Mouse (Mus musculus): ENCODE data around the gene Senp8. TPM values are rescaled to one million over a fixed set of nuclear protein-coding genes. Genes with fewer than 3 reads are reported as not detected.
A peak's percentile ranks its signal among the peaks of the same experiment; 100 is the strongest.

Senp8 gene
- polyA plus RNA-seq, 2 experiments = 1.8 to 3.1 TPM

GRCm38 (mm10) chr9:59751966-59752365 lies 1.5 kb upstream of the Senp8 start:
- H3K4me3 ChIP-seq (ENCODE audit: insufficient read depth in 1 of 2, low read depth in 2 of 2, low read length in 2 of 2) = peak overlapping the region; percentile 86 to 87
- H3K27me3 ChIP-seq (ENCODE audit: control insufficient read depth, insufficient read depth, low read length) = no peaks in the 10 kb centered on the region
- TF ChIP-seq EP300 (IDR thresholded peaks at IDR 0.05; ENCODE audit: low read depth) = no peak
- TF ChIP-seq CTCF (IDR thresholded peaks at IDR 0.05; ENCODE audit: low read depth) = no peak
- DNase-seq (ENCODE audit: low read depth in 3 of 3, low spot score in 3 of 3) = no peak
- ATAC-seq (ENCODE audit: insufficient read depth) = no peak
- peak overlapping the region; percentile 94 for H3K4me2 ChIP-seq (ENCODE audit: low read depth)
- peak overlapping the region; percentile 79 for H3K9ac ChIP-seq (replicated peaks)
- no peak overlapping the region; the same call in 1 of the 2 replicates for H3K27ac ChIP-seq
- H3K4me1 ChIP-seq (replicated peaks; ENCODE audit: control insufficient read depth in 2 of 2, insufficient read depth in 2 of 2, low read length in 1 of 2) = peaks cover 12 to 16% of the 10 kb centered on the region in 2 experiments
- H3K36me3 ChIP-seq (replicated peaks; ENCODE audit: control insufficient read depth, insufficient read depth, low read depth) = no peaks in the 10 kb centered on the region
- WGBS (ENCODE audit: insufficient replicate concordance) = 6% methylated on average over 2 of the region's 2 CpGs
- H3K9me3 ChIP-seq (ENCODE audit: control insufficient read depth, low read length) = no peaks in the 10 kb centered on the region

GRCm38 (mm10) chr9:59751066-59751581 lies 614 bp upstream of the Senp8 start:
- peak; percentile 75 to 80 (median 77) for DNase-seq (ENCODE audit: low read depth in 3 of 3, low spot score in 3 of 3)
- no peaks in the 10 kb centered on the region for H3K9me3 ChIP-seq (ENCODE audit: control insufficient read depth, low read length)
- no peaks in the 10 kb centered on the region for H3K36me3 ChIP-seq (replicated peaks; ENCODE audit: control insufficient read depth, insufficient read depth, low read depth)
- 0% methylated on average over 42 of the region's 49 CpGs for WGBS (ENCODE audit: insufficient replicate concordance)
- H3K27me3 ChIP-seq (ENCODE audit: control insufficient read depth, insufficient read depth, low read length) = no peaks in the 10 kb centered on the region
- ATAC-seq (ENCODE audit: insufficient read depth) = peak; percentile 92
- H3K4me3 ChIP-seq (ENCODE audit: insufficient read depth in 1 of 2, low read depth in 2 of 2, low read length in 2 of 2) = peak overlapping the region; percentile 86 to 87
- H3K9ac ChIP-seq (replicated peaks) = peak overlapping the region; percentile 79
- peaks cover 12 to 16% of the 10 kb centered on the region in 2 experiments for H3K4me1 ChIP-seq (replicated peaks; ENCODE audit: control insufficient read depth in 2 of 2, insufficient read depth in 2 of 2, low read length in 1 of 2)
- H3K27ac ChIP-seq = peak overlapping the region; percentile 80
- no peak for TF ChIP-seq CTCF (IDR thresholded peaks at IDR 0.05; ENCODE audit: low read depth)
- TF ChIP-seq EP300 (IDR thresholded peaks at IDR 0.05; ENCODE audit: low read depth) = no peak
- H3K4me2 ChIP-seq (ENCODE audit: low read depth) = peak overlapping the region; percentile 94

GRCm38 (mm10) chr9:59749581-59750265 lies 787 bp downstream of the Senp8 start:
- H3K27ac ChIP-seq = peak overlapping the region; percentile 31

GRCm38 (mm10) chr9:59748969-59749368 lies 1.5 kb downstream of the Senp8 start:
- H3K27ac ChIP-seq = no peak overlapping the region
- H3K4me2 ChIP-seq (ENCODE audit: low read depth) = no peak overlapping the region; the same call in 1 of the 2 replicates
- peaks cover 16 to 21% of the 10 kb centered on the region in 2 experiments for H3K4me1 ChIP-seq (replicated peaks; ENCODE audit: control insufficient read depth in 2 of 2, insufficient read depth in 2 of 2, low read length in 1 of 2)
- DNase-seq (ENCODE audit: low read depth in 3 of 3, low spot score in 3 of 3) = no peak
- no peaks in the 10 kb centered on the region for H3K36me3 ChIP-seq (replicated peaks; ENCODE audit: control insufficient read depth, insufficient read depth, low read depth)
- no peak overlapping the region for H3K9ac ChIP-seq (replicated peaks)
- H3K27me3 ChIP-seq (ENCODE audit: control insufficient read depth, insufficient read depth, low read length) = no peaks in the 10 kb centered on the region
- WGBS (ENCODE audit: insufficient replicate concordance) = 78% methylated on average over 11 of the region's 11 CpGs
- TF ChIP-seq EP300 (IDR thresholded peaks at IDR 0.05; ENCODE audit: low read depth) (no peak), CTCF (IDR thresholded peaks at IDR 0.05; ENCODE audit: low read depth) (no peak)
- H3K4me3 ChIP-seq (ENCODE audit: insufficient read depth in 1 of 2, low read depth in 2 of 2, low read length in 2 of 2) = no peak overlapping the region
- no peaks in the 10 kb centered on the region for H3K9me3 ChIP-seq (ENCODE audit: control insufficient read depth, low read length)
- no peak for ATAC-seq (ENCODE audit: insufficient read depth)

More at GRCm38 (mm10) chr9:59749581-59750265, 787 bp downstream of the Senp8 start:
- 25% methylated on average over 12 of the region's 12 CpGs for WGBS (ENCODE audit: insufficient replicate concordance)
- H3K9ac ChIP-seq (replicated peaks) = peak overlapping the region; percentile 70
- H3K4me2 ChIP-seq (ENCODE audit: low read depth) = peak overlapping the region; percentile 94
- DNase-seq (ENCODE audit: low read depth in 3 of 3, low spot score in 3 of 3) (no peak), ATAC-seq (ENCODE audit: insufficient read depth) (no peak)
- H3K4me3 ChIP-seq (ENCODE audit: insufficient read depth in 1 of 2, low read depth in 2 of 2, low read length in 2 of 2) = peak overlapping the region; percentile 86 to 94
- H3K27me3 ChIP-seq (ENCODE audit: control insufficient read depth, insufficient read depth, low read length) = no peaks in the 10 kb centered on the region
- H3K9me3 ChIP-seq (ENCODE audit: control insufficient read depth, low read length) = no peaks in the 10 kb centered on the region
- no peak for TF ChIP-seq EP300 (IDR thresholded peaks at IDR 0.05; ENCODE audit: low read depth)
- peaks cover 12 to 16% of the 10 kb centered on the region in 2 experiments for H3K4me1 ChIP-seq (replicated peaks; ENCODE audit: control insufficient read depth in 2 of 2, insufficient read depth in 2 of 2, low read length in 1 of 2)
- no peaks in the 10 kb centered on the region for H3K36me3 ChIP-seq (replicated peaks; ENCODE audit: control insufficient read depth, insufficient read depth, low read depth)

- no peak overlapping the region for H3K4me2 ChIP-seq (ENCODE audit: low read depth)
- ATAC-seq (ENCODE audit: insufficient read depth) = no peak
- no peak for DNase-seq (ENCODE audit: low read depth in 3 of 3, low spot score in 3 of 3)
- peaks cover 22 to 26% of the 10 kb centered on the region in 2 experiments for H3K4me1 ChIP-seq (replicated peaks; ENCODE audit: control insufficient read depth in 2 of 2, insufficient read depth in 2 of 2, low read length in 1 of 2)
- H3K9ac ChIP-seq (replicated peaks) = no peak overlapping the region
- TF ChIP-seq CTCF (IDR thresholded peaks at IDR 0.05; ENCODE audit: low read depth) = no peak
- TF ChIP-seq EP300 (IDR thresholded peaks at IDR 0.05; ENCODE audit: low read depth) = no peak
- 41% methylated on average over 2 of the region's 2 CpGs for WGBS (ENCODE audit: insufficient replicate concordance)
- no peak overlapping the region for H3K27ac ChIP-seq
- H3K36me3 ChIP-seq (replicated peaks; ENCODE audit: control insufficient read depth, insufficient read depth, low read depth) = no peaks in the 10 kb centered on the region
- H3K9me3 ChIP-seq (ENCODE audit: control insufficient read depth, low read length) = no peaks in the 10 kb centered on the region
- H3K27me3 ChIP-seq (ENCODE audit: control insufficient read depth, insufficient read depth, low read length) = no peaks in the 10 kb centered on the region
- no peak overlapping the region for H3K4me3 ChIP-seq (ENCODE audit: insufficient read depth in 1 of 2, low read depth in 2 of 2, low read length in 2 of 2)
These were observed 2.1 kb downstream of the Senp8 start for GRCm38 (mm10) chr9:59748387-59748786.

All from liver, embryonic 14.5 days (tissue).